Mouse (Mus musculus): ENCODE results near the gene Pip5kl1. TPM values are rescaled to one million over a fixed set of nuclear protein-coding genes. Genes with fewer than 3 reads are reported as not detected.

Gene Pip5kl1
- total RNA-seq (2021) = under 1 TPM; 0.31 to 0.73 TPM
- long read RNA-seq, experiment 1 = 0 reads
- long read RNA-seq, experiment 2, partial matches to known transcripts = 0 of 1 reads
- long read RNA-seq, experiment 2, other reads (novel, unspliced or antisense) = 0 of 1 reads

DNA sequence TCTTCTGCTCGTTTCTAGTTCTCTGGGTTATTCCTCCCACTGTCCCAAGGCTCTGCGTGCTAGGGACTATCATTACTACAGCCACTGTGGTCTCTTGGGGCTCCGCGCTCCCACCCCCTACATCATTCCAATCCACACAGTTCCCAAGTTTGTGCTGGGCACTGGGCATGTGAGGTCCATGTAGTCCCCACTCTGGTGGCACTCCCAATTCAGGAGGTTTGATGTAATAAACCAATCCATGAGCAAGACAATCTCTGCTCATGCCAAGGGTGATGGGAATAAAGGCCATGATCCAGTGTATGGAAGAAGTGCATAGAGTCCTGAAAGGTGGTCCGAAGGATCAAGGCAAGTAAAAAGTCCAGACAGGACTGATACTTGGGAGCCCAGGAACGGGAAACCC, at the start of gene Pip5kl1:
TSS of gene Pip5kl1 (plus strand) at position 301 of the 400 bp plus-strand sequence.
- no peak for DNase-seq (ENCODE audit: low spot score in 2 of 2)

DNA sequence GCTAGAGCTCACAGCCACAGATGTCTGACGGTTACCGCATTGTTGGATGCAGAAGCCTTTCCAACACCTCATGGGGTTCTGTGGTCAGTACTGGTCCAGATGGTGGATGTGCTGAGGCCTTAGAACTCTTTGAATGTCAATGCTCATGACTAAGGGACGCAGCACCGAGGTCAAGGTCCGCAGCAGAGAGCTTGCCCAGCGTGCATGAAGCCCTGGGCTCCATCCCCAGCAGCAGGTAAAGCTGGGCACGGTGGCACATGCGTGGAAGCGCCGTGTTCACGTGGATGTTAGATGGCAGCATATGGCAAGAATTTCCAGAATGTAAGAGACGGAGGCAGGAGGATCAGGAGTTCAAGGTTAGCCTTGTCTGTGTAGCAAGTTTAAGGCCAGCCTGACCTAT, 48.8 kb upstream of the Pip5kl1 start:
- no peak for DNase-seq (ENCODE audit: low spot score in 2 of 2)

DNA sequence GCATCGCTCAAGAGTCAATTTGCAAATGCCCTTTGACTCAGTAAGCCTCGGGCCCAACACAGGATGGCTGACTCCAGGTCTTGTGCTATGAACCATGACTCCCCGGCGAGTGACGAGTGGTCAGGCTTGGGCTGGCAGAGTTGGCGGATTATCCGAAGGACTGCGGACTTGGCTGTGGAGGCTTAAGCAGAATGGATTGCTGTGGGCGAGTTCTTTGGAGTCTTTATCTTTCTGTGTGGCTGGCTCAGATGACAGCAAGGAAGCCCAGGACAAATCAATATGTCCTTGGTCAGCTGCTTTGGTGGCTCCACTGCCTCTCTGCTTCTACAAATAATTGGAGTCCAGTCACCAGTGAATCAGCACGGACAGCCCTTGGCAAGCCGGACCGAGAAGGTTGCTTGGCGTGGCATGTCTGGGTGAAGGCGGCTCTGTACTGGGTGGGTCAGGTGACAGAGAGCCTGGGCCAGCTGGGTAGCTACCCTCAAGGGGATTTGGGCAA, 47.1 kb upstream of the Pip5kl1 start:
- no peak for DNase-seq (ENCODE audit: low spot score in 2 of 2)

DNA sequence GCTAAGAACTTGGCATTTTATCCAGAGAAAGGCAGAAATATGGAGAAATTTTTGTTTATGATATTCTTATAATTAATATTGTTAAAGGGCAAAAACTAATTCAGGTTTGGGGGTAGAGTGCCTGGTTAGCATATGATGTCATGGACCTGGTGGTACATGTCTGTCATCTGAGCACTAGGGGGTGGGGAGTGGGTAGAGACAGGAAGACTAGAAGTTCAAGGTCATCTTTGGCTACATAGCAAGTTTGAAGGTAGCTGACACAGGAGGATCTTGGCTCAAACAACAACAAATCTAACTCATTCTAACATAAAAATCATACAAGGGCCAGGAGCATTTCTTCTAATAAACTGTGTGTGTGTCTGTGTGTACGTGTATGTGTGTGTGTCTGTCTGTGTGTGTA, 46.3 kb upstream of the Pip5kl1 start:
- DNase-seq (ENCODE audit: low spot score in 2 of 2) = no peak

DNA sequence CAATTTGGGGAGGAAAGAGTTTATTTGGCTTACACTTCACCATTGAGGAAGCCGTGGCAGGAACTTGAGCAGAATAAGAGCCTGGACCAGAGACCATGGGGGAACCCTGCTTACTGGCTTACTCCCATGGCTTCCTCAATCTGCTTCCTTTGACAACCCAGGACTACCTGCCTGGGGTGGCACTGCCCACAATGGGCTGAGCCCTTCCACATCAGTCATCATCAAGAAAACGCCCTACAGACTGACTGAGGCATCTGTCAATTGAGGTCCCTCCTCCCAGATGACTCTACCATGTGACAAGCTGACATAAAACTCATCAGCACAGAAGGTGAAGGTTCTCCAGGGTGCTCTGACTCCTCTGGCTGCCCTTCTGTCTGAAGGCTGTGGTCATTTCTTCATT, 44.1 kb upstream of the Pip5kl1 start:
- DNase-seq (ENCODE audit: low spot score in 2 of 2) = no peak

DNA sequence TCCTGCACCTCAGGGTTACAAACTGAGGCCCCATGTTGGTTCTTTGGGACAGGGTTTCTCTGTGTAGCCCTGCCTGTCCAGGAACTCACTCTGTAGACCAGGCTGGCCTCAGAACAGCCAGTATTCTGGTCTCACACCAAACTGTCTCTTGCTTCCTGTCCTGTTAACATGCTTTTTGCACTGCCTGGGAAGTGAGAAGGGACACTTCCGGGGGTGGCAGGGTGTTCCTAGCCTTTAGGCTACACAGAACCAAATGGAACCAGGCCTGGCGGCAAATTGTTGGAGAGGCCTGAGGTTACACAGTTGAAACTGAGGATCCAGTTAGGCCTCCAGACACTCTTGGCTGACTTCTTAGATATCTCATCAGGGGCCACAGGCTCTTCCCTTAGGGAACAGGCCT, 41.4 kb upstream of the Pip5kl1 start:
- no peak for DNase-seq (ENCODE audit: low spot score in 2 of 2)

DNA sequence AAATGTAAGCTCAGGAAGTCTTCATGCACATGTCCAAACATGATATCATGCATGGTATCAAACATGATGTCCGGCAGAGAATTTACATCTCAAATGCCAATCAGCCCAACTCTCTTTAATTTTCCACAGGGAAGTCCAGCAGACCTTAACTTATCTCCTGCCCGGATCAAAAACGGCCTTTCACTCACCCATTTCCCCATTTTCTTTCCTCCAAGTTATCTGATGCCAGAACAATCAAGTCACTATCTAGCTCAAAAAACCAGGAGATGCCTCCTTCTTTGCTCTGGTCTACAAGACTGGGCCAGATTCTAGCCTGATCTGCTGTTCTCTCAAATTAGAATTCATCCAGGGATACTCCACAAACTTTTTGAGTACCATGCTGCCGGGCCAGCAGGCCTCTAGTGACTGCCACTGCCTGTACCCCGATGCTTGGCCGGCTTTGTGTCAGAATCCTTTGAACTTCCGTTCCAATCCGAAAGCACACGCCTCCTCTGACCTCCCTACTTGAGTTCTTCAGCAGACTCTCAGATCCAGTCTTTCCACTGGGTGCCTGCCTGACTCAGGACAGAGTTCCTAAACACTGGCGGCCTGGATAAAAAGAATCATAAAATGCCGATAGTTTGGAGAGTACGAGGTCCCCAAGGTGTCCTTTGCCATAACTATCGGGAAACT, 40.4 kb upstream of the Pip5kl1 start:
- no peak for DNase-seq (ENCODE audit: low spot score in 2 of 2)

DNA sequence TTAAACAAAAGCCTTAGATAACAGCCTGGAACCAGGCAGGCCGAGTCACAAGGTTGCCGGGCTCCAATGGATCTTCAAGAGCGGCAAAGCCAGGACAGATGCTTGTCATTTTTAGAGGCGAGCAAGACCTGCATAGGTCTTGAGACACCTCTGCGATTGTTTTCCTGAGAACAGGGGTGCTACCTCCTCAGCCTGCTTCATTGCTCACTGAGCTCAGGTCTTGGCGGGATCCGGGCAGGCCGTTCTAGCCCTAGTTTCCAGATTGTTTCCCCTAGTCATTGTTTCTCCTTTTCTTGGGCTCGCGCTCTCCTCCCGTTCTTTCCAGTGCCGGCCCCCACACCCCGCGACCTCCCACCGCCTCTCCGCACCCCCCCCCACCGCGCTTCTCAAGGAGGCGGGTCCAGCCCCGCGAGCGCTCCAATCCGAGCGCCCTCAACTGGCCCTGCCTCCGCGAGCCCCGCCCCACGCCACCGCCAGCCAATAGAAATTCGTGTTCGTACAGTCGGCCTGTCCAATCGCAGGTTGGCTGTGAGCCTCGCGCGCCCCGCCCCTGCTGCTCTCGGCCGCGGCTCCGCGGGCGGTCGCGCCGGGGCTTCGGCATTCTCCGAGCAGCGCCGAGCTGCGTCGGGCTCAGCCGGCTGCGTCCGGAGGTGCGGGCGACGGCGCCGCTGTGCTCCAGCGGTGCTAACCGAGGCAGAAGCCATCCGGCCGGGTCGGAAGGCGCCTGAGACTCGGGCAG, 39.7 kb upstream of the Pip5kl1 start, which contains the start of gene Fam102a:
TSS of gene Fam102a (plus strand) at position 600 of the 739 bp plus-strand sequence.
- DNase-seq (ENCODE audit: low spot score in 2 of 2) = peak; percentile 97 to 98

DNA sequence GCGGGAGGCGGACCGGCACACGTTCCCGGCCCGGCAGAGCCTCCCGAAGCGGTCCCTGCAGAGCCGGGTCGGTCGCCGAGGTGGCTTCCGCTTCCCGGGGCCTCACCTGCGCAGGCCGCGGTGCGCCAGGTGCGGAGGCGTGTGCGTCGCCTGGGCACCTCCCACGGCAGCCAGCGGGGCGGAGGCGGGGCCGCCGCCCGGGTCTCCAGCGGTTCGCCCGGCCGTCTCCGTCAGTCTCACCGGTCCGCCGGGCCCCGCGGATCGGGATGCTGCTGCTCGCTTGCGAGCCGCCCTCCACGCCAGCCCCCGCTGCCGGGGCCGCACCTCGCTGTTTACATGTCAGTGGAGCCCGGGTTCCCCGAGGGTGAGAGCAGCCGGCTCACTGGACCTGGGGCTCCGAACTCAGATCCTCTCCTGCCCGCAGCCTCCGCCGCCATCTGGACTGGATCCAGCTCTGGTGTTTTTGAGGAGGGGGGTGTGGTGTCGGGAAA, 39.1 kb upstream of the Pip5kl1 start:
- DNase-seq (ENCODE audit: low spot score in 2 of 2) = peak; percentile 20 to 24

DNA sequence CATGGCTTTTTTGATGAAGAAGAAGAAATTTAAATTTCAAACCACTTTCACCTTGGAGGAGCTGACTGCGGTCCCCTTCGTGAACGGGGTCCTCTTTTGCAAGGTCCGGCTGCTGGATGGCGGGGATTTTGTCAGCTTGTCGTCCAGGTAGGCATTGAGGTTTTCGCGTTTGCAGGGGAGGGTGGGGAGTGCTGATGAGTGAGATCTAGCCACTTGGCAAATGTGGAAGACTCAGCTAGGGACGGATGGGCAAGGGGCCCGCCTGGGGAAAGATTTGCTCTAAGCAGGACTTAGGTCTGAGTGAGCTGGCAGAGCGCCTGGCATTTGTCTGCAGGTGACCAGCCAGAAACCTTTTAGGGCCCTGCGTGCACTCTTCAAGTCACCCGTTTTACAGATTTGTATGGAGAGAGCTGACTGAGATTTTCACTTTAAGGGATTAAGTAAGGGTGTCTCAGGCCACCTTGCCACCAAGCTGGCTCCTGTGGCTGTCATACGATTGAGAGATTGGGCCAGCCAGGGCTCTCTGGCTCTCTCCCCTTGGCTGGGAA, 38.4 kb upstream of the Pip5kl1 start:
- no peak for DNase-seq (ENCODE audit: low spot score in 2 of 2)

DNA sequence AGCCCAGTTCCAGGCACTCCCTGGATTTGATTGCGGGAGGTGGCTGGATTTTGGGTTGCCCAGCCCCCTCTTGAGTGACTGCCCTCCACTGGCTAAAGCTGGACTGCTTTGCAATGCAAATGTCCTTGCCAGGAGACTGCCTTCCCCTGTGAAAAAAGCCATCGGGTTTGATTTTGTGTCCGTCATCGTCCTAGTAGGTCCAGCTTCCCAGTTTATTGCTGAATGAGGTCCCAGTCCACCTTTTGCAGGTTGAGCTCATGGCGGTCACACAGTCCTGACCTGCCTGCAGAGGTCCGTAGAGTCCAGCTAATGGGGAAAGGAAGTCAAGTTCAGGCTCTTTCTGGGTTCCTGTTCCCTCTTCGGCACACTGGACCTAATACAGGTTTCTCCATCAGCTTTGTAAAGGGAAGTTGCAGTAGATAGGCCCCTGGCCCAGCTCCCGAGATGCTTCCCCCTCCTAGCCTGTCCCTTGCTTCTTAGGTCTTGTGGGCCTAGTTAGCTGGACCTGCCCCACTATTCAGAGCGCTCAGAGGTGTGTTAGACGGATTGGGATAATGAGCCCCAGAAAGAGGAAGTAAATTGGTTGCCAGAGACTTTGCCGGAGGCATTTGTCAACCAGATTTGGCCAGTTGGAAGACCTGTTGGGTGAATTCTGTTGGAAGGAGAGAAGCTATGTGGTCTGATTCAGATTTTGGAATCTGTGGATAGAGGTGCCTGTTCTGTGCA, 37.8 kb upstream of the Pip5kl1 start:
- DNase-seq (ENCODE audit: low spot score in 2 of 2) = peak in 1 of 2 experiments; percentile 37

DNA sequence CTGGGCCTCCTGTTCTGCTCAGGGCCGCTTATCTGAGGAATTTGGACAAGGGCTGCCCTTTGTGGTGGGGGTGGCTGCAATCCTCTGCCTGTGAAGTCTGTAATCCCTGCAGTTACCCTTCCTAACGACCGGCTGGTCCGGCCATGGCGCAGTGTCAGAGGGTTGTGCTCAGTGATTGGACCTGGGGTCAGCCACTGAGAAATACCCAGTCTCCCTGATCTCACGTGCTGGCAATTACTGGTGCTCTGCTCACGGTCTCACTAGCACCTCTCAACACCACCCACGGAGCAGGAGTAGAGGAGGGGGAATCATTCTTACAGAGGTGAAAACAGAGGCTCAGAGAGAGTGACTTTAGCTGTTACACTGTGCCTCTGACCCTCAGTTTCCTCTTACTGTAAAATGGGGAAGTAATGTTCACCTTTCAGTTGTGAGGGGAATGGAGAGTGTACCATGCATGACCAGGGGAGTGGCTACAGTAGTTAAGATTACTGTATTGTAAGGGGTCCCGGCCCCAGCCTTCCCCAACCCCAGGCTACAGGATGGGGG, 37.2 kb upstream of the Pip5kl1 start:
- DNase-seq (ENCODE audit: low spot score in 2 of 2) = no peak

DNA sequence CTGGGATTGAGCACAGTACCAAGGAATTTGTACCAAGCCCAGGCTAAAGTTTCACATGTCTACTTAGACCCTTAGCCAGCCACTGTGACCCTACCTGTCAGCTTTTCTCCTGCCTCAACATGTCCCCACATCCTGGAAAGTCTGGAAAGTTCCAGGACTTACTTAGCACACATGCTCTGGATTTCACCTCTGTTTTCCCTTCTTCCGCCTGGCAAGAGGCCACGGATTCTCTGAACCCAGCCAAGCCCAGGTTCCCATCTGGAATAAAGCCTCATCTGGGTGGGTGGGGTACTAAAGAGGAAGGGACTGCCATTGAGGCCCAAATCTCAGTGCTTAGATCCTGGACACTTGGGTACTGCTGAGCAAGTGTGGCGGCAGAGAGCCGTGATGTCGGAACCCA, 36.7 kb upstream of the Pip5kl1 start:
- DNase-seq (ENCODE audit: low spot score in 2 of 2) = no peak

DNA sequence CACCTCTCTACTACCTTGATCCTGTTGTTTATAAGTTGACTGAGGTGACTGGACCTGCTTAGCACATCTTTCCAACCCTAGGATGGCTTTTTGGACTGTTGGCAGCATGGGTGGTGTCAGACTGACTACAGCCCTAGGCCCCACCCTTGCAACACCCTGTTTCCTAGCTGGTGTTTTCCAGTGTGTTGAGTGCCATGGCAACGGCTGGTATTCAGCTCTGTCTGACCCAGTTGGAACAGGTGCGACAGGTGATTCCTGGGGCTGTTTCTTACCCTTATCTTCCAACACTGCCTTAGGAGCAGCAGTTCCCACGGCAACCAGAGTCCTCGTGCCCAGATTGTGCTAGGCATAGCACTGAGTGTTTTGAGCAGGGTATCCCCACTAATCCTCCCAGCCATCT, 36.1 kb upstream of the Pip5kl1 start:
- DNase-seq (ENCODE audit: low spot score in 2 of 2) = no peak

DNA sequence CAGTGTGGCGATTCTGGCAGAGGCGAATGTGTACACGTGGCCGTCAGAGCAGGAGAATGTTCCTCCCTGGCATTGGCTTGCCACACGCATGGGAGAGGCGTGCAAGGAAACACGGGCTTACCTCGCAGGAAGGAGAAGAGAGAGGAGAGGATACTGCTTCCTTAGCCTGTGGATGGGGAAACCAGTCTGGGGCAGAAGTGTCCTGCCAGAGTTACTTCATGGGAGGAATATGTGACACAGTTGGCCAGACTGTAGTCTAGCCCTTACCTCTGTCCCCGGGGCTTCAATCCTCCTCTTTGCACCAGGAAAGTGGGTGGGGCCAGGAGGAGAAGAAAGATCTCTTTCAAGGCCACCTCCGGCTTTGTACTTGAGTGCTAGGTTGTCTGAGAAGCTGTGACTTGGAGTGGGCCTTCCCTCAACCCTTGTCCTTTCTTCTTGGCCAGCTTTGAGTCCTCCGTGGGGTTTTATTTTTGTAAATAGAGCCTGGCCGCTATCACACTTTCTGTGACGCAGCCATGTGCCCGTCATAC, 35.1 kb upstream of the Pip5kl1 start:
- no peak for DNase-seq (ENCODE audit: low spot score in 2 of 2)

DNA sequence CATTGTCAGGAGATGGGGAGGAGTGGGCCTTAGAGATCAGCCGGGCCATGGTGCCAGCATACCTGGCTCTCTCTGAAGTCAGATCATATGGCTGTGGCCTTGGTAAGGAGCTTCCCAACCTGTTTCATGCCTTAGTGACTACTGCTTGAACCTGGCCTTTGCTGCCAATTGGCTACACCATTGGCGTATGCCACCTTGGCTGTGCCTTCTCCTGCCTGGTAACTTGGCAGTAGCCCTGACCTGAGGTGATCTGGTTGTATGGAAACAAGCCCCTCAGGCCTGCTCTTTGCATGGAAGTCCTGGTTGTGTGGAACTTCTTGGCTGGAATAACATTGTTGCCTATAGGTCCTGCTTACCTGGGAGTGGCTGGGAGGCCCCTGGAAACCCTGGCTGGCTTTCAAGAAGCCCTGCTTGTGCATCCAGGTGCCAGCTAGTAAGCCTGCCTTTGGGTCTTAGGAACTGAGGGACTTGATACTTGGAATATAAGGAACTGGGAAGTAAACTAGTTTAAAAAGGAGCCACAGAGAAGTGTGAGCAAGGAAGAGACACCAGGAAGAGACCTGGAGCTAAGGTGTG, 33.2 kb upstream of the Pip5kl1 start:
- DNase-seq (ENCODE audit: low spot score in 2 of 2) = no peak

DNA sequence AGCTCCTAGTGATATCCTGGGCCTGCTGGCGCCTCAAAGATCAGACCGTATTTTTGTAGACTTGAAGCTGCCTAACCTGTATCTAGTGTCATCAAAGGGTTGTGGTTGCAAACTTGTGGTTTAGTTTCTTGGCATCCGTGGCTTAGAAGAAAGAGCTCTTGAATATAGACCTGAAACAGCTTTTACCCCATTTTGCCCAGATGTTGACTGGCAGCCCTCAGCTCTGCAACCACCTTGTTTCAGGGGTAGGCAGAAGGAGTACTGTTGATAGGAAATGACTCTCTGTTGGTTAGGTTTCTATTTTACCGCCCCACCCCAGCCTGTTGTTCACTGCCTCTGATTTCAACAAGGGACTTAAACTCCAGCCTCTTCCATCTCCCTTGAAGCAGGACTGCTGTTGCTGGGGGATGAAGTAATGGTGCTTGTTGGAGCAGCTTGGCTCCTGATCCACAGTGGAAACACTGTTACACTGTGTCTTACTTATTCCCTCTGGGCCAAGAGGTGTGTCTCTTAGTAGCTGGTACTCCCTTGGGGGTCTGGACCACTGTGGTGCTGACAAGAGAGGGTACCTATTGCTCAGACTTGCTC, 32.5 kb upstream of the Pip5kl1 start:
- no peak for DNase-seq (ENCODE audit: low spot score in 2 of 2)

DNA sequence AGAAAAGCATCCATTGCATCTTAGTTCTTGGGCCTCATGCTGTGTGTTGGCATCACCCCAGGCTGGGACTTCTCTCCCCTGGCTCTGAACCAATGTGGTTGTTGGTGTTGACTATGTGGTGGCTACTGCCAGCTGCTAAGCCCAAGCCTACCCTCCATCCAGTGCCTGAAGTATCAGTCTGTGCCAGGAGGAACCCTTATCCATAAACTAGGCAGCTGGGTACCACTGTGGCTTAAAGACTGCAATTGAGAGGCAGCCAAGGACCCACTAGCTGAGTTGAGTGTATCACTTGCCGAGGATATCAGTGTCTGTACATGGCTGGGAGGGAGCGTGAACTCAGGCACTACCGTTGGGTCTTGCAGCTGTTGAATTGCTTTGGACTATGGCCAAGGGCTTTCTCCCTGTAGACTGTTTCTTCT, 31.6 kb upstream of the Pip5kl1 start:
- DNase-seq (ENCODE audit: low spot score in 2 of 2) = no peak

DNA sequence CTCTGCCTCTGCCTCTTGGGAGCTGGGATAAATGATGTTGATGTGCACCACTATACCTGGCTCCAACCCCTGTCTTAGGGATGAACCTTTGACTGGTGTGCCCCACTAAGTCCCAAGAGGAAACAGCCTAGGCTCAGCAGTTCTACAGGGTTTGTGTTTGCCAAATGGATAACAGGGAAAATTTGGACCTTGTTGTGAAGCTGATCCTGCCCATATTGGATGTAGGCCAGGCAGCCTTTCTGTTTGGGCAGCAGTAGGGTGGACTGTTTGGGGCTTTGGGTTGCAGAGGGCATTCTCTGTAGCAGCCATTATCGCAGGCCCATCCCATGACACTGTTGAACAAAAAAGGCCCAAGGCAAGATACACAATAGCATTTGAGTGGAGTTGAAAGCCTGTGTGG, 27.6 kb upstream of the Pip5kl1 start:
- no peak for DNase-seq (ENCODE audit: low spot score in 2 of 2)

DNA sequence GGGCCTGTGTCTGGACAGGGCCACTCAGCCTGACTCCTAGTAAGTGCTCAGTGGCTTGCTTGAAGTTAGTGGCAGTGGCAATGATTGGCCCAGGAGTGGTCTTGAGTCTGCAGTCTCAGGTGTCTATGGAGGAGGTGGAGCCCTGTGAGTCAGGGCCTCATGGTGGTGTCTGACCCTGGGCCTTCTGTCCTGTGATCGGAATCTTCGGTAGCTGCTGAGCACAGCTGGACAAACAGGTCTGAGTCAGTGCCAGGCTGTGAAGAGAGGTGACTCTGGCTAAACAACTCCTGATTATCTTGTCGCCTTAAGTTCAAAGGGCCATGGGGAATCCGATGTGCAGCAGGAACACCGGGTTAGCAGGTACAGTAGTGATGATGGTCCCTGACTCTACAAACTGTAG, 27.2 kb upstream of the Pip5kl1 start:
- DNase-seq (ENCODE audit: low spot score in 2 of 2) = no peak

All from adrenal gland, postnatal 4 days (tissue).